Mouse (Mus musculus): Measurements from ENCODE around the gene Fam171a2. TPM values are rescaled to one million over a fixed set of nuclear protein-coding genes. Genes with fewer than 3 reads are reported as not detected.
A peak's percentile ranks its signal among the peaks of the same experiment; 100 is the strongest.

The Fam171a2 gene
- polyA plus RNA-seq, 1 experiment from 2014 or later, result 0.86 TPM

DNA sequence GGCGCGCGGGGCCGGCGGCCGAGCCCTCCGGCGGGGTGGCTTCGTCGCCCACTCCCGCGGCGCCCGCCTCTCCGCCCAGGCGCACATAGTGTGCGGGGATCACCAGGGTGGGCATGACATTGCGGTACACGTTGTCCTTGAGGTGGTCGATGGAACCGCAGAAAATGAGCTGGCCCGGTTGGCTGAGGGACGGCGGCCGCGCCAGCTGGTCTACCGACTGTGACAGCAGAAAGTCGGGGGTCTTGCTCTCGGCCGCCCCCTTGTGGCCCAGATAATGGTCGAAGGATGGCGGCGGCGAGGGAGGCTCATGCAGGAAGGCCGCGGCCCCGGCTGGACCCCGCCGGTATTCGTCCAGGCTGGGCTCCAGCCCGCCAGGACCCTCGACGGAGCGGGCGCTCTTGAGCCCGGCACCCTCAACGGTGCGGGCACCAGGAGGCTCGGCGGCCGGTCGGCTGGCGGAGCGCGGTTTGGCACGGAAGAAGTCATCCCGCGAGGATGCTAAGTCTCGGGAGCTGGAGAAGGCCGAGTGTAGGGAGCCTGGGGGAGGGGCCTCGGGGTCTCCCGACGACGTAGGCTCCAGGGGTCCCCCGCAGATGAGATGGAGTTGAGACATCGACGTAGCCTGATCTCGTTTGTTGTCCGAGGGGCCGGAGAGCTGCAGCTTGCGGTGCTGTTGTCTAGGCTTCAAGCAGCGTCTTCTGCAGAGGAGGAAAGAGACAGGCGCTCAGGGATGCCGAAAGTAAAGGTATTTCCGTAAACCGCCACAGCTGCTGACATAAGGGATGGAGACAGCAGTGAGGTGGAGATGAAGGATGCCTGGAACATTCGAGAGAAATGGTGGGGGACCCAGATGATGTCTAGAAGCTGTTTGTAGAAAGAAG, 9.0 kb downstream of the Fam171a2 start:
- Histone ChIP-seq H3K9me3 (ENCODE audit: control insufficient read depth, low read length) (no peaks in the 10 kb centered on the region), H3K27me3 (replicated peaks; ENCODE audit: control insufficient read depth, insufficient read depth, low read length) (no peaks in the 10 kb centered on the region), H3K4me1 (ENCODE audit: control insufficient read depth, insufficient read depth, low read length) (peaks cover 17% of the 10 kb centered on the region), H3K4me3 (ENCODE audit: low read length) (peak overlapping the region; percentile 56), H3K4me2 (ENCODE audit: low read depth, low read length) (peak overlapping the region; percentile 100), H3K9ac (ENCODE audit: low read depth, low read length) (peak overlapping the region; percentile 66), H3K36me3 (ENCODE audit: control insufficient read depth, insufficient read depth, low read length) (peaks cover 18% of the 10 kb centered on the region), H3K27ac (ENCODE audit: low read length) (no peak overlapping the region)
- 17% methylated on average over 77 of the region's 77 CpGs for WGBS
- peak; percentile 41 for ATAC-seq

DNA sequence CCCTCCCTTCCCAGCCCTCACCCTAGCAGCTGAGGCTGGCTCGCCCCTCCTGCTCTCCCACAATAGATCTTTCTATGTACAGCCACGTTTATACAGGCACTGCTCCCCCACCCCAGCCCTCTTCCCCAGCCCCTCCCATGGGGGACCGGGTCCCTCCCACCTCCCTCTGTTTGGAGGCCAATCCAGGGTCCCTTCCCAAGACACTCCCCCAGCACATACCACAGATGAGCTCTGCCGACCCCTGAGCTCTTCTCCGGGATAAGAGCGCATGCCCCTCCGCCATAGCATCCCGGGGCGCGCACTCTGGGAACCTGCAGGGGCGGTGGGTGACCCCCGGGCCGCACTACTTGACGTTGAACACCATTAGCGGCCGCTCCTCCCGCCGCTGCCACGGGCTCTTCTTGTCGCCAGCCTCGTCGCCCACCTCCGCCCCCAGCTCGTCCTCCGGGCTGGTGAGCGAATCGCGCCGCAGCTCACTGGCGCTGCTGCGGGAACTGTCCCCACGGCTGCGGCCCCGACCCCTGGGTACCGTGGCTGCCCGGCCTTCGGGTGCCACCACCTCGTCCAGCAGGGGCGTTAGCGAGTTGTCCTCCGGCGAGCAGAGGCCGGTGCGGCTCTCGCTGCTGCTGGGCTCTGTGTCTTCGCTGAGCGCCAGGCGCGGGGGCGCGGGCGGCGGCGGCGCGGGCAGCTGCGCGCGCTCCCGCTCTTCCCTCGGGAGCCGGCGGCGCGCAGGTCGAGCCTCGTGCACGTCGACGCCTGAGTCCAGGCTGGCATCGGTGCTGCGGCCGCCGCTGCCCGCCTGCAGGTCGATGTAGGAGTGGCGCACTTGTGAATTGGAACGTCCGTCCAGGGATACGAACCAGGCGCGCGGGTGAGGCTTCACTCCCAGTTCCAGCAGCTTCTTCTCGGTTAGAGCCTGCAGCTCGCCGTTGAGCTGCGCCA, 10.1 kb downstream of the Fam171a2 start:
- peaks cover 16% of the 10 kb centered on the region for H3K36me3 ChIP-seq (ENCODE audit: control insufficient read depth, insufficient read depth, low read length)
- peak overlapping the region; percentile 56 for H3K4me3 ChIP-seq (ENCODE audit: low read length)
- peak overlapping the region; percentile 100 for H3K4me2 ChIP-seq (ENCODE audit: low read depth, low read length)
- H3K4me1 ChIP-seq (ENCODE audit: control insufficient read depth, insufficient read depth, low read length), result peaks cover 17% of the 10 kb centered on the region
- H3K27me3 ChIP-seq (replicated peaks; ENCODE audit: control insufficient read depth, insufficient read depth, low read length), result no peaks in the 10 kb centered on the region
- WGBS, result 8% methylated on average over 87 of the region's 87 CpGs
- peak overlapping the region; percentile 28; the same call in 1 of the 2 replicates for H3K27ac ChIP-seq (ENCODE audit: low read length)
- ATAC-seq, result peak; percentile 47
- peak overlapping the region; percentile 66 for H3K9ac ChIP-seq (ENCODE audit: low read depth, low read length)
- no peaks in the 10 kb centered on the region for H3K9me3 ChIP-seq (ENCODE audit: control insufficient read depth, low read length)

DNA sequence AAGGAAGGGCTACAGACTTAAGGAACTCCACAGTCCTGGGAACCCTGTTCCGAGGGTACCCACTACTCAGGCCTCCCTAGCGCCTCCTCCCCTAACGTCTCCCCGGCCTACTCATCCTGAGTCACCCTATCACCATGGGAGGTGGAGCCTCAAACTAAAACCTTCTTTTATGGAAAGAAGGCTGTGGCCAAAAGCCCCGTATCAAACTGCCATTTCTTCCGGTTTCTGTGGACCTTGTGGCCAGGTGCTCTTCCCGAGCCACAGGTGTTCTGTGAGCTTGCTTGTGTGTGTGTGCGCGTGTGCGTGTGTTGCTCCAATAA, 11.1 kb downstream of the Fam171a2 start:
- peaks cover 25% of the 10 kb centered on the region for H3K4me1 ChIP-seq (ENCODE audit: control insufficient read depth, insufficient read depth, low read length)
- WGBS, result 79% methylated on average over 10 of the region's 10 CpGs
- no peaks in the 10 kb centered on the region for H3K27me3 ChIP-seq (replicated peaks; ENCODE audit: control insufficient read depth, insufficient read depth, low read length)
- no peak overlapping the region for H3K27ac ChIP-seq (ENCODE audit: low read length)
- no peak overlapping the region for H3K4me2 ChIP-seq (ENCODE audit: low read depth, low read length)
- no peak for ATAC-seq
- H3K4me3 ChIP-seq (ENCODE audit: low read length), result no peak overlapping the region
- peaks cover 13% of the 10 kb centered on the region for H3K36me3 ChIP-seq (ENCODE audit: control insufficient read depth, insufficient read depth, low read length)
- H3K9me3 ChIP-seq (ENCODE audit: control insufficient read depth, low read length), result no peaks in the 10 kb centered on the region
- no peak overlapping the region for H3K9ac ChIP-seq (ENCODE audit: low read depth, low read length)

DNA sequence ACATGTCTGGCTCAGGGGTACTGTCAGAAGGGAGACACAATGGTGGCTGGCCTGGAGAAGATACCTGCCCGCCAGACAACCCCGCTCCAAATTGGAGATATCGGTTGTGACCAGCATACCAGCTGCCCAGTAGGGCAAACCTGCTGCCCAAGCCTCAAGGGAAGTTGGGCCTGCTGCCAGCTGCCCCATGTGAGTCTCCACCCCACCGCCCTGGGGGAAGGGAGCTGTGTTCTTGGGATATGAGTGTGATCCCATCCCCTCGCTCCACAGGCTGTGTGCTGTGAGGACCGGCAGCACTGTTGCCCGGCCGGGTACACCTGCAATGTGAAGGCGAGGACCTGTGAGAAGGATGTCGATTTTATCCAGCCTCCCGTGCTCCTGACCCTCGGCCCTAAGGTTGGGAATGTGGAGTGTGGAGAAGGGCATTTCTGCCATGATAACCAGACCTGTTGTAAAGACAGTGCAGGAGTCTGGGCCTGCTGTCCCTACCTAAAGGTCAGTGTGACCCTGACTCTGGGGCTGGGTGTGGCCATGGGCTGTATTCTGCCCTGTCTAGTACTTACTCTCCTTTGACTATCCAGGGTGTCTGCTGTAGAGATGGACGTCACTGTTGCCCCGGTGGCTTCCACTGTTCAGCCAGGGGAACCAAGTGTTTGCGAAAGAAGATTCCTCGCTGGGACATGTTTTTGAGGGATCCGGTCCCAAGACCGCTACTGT, 11.6 kb downstream of the Fam171a2 start:
- no peak for ATAC-seq
- Histone ChIP-seq H3K9me3 (ENCODE audit: control insufficient read depth, low read length) (no peaks in the 10 kb centered on the region), H3K4me1 (ENCODE audit: control insufficient read depth, insufficient read depth, low read length) (peaks cover 29% of the 10 kb centered on the region), H3K9ac (ENCODE audit: low read depth, low read length) (no peak overlapping the region), H3K36me3 (ENCODE audit: control insufficient read depth, insufficient read depth, low read length) (peaks cover 13% of the 10 kb centered on the region), H3K4me3 (ENCODE audit: low read length) (no peak overlapping the region), H3K27ac (ENCODE audit: low read length) (no peak overlapping the region), H3K27me3 (replicated peaks; ENCODE audit: control insufficient read depth, insufficient read depth, low read length) (no peaks in the 10 kb centered on the region), H3K4me2 (ENCODE audit: low read depth, low read length) (no peak overlapping the region)
- WGBS, result 91% methylated on average over 18 of the region's 18 CpGs

DNA sequence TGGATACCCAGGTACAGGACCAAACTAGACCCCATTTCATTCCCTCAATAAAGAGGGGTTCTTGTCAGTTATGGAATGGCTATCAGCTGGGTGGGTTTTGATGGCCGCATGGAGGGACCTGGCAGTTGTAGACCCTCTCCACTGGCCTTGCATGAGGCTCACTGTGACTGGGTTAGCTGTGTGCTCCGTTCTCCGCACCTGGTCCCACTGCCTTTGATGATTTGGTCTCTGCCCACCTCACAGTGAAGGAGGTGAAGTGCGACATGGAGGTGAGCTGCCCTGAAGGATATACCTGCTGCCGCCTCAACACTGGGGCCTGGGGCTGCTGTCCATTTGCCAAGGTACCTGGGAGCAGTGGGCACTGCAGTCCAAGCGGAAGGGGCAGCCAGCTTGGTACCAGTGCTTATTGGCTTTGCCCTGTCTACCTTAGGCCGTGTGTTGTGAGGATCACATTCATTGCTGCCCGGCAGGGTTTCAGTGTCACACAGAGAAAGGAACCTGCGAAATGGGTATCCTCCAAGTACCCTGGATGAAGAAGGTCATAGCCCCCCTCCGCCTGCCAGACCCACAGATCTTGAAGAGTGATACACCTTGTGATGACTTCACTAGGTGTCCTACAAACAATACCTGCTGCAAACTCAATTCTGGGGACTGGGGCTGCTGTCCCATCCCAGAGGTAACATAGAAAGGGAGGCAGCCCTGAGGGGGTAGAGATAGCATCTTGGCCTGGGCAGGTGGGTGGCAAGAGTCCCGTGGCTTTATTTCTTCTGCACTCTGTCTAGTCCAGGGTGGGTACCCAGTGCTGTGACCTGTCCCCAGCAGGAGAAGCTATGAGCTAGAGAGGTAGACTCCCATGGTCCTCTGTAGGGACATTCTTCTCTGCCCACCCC, 12.4 kb downstream of the Fam171a2 start:
- peaks cover 13% of the 10 kb centered on the region for H3K36me3 ChIP-seq (ENCODE audit: control insufficient read depth, insufficient read depth, low read length)
- no peaks in the 10 kb centered on the region for H3K27me3 ChIP-seq (replicated peaks; ENCODE audit: control insufficient read depth, insufficient read depth, low read length)
- no peak overlapping the region for H3K9ac ChIP-seq (ENCODE audit: low read depth, low read length)
- no peak for ATAC-seq
- no peak overlapping the region for H3K4me3 ChIP-seq (ENCODE audit: low read length)
- H3K4me2 ChIP-seq (ENCODE audit: low read depth, low read length), result no peak overlapping the region
- peaks cover 29% of the 10 kb centered on the region for H3K4me1 ChIP-seq (ENCODE audit: control insufficient read depth, insufficient read depth, low read length)
- H3K27ac ChIP-seq (ENCODE audit: low read length), result no peak overlapping the region
- no peaks in the 10 kb centered on the region for H3K9me3 ChIP-seq (ENCODE audit: control insufficient read depth, low read length)
- WGBS, result 89% methylated on average over 11 of the region's 11 CpGs

DNA sequence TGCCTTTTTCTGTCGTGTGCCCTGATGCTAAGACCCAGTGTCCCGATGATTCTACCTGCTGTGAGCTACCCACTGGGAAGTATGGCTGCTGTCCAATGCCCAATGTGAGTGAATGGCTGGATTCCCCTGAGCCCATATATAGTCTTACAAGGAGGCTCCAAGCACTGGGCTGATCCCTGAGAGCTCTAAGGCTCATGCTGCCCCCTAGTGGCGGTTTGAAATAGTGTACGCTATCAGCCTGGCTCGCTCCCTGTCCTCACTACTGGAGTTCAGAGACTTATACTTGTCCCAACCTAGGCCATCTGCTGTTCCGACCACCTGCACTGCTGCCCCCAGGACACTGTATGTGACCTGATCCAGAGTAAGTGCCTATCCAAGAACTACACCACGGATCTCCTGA, 13.1 kb downstream of the Fam171a2 start:
- Histone ChIP-seq H3K4me1 (ENCODE audit: control insufficient read depth, insufficient read depth, low read length) (peaks cover 34% of the 10 kb centered on the region), H3K27me3 (replicated peaks; ENCODE audit: control insufficient read depth, insufficient read depth, low read length) (no peaks in the 10 kb centered on the region), H3K4me2 (ENCODE audit: low read depth, low read length) (no peak overlapping the region), H3K9ac (ENCODE audit: low read depth, low read length) (no peak overlapping the region), H3K4me3 (ENCODE audit: low read length) (no peak overlapping the region), H3K9me3 (ENCODE audit: control insufficient read depth, low read length) (no peaks in the 10 kb centered on the region), H3K27ac (ENCODE audit: low read length) (no peak overlapping the region), H3K36me3 (ENCODE audit: control insufficient read depth, insufficient read depth, low read length) (peaks cover 13% of the 10 kb centered on the region)
- WGBS, result 11% methylated on average over 7 of the region's 7 CpGs
- peak; percentile 36; the same call in 1 of the 2 replicates for ATAC-seq

DNA sequence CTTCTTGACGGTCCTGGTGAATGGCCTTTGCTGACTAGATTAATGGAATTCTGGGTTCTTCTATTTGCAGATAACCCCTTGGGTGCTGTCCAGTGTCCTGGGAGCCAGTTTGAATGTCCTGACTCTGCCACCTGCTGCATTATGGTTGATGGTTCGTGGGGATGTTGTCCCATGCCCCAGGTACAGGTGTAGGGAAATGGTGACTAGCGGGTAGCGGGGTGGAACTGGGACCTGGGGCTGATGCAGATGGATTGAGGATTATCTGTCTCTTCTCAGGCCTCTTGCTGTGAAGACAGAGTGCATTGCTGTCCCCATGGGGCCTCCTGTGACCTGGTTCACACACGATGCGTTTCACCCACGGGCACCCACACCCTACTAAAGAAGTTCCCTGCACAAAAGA, 13.6 kb downstream of the Fam171a2 start:
- H3K9me3 ChIP-seq (ENCODE audit: control insufficient read depth, low read length), result no peaks in the 10 kb centered on the region
- H3K27ac ChIP-seq (ENCODE audit: low read length), result no peak overlapping the region
- ATAC-seq, result no peak
- no peak overlapping the region for H3K9ac ChIP-seq (ENCODE audit: low read depth, low read length)
- no peak overlapping the region for H3K4me3 ChIP-seq (ENCODE audit: low read length)
- peaks cover 36% of the 10 kb centered on the region for H3K4me1 ChIP-seq (ENCODE audit: control insufficient read depth, insufficient read depth, low read length)
- H3K4me2 ChIP-seq (ENCODE audit: low read depth, low read length), result no peak overlapping the region
- H3K36me3 ChIP-seq (ENCODE audit: control insufficient read depth, insufficient read depth, low read length), result peaks cover 13% of the 10 kb centered on the region
- H3K27me3 ChIP-seq (replicated peaks; ENCODE audit: control insufficient read depth, insufficient read depth, low read length), result no peaks in the 10 kb centered on the region
- 93% methylated on average over 7 of the region's 7 CpGs for WGBS

DNA sequence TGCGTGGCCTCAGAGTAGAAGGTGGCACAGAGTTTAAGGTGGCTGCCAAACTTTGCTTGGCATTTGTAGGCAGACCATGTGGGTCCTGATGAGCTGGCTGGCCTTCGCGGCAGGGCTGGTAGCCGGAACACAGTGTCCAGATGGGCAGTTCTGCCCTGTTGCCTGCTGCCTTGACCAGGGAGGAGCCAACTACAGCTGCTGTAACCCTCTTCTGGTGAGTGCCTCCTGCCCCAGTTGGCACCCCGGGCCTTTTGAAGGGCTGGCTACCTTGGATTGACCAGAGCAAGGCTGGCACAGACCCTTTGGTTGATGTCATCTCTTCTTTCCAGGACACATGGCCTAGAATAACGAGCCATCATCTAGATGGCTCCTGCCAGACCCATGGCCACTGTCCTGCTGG, 14.6 kb downstream of the Fam171a2 start:
- 93% methylated on average over 6 of the region's 6 CpGs for WGBS
- Histone ChIP-seq H3K27me3 (replicated peaks; ENCODE audit: control insufficient read depth, insufficient read depth, low read length) (no peaks in the 10 kb centered on the region), H3K4me1 (ENCODE audit: control insufficient read depth, insufficient read depth, low read length) (peaks cover 29% of the 10 kb centered on the region), H3K9ac (ENCODE audit: low read depth, low read length) (peak overlapping the region; percentile 16; the same call in 1 of the 2 replicates), H3K9me3 (ENCODE audit: control insufficient read depth, low read length) (no peaks in the 10 kb centered on the region), H3K36me3 (ENCODE audit: control insufficient read depth, insufficient read depth, low read length) (peaks cover 13% of the 10 kb centered on the region), H3K4me2 (ENCODE audit: low read depth, low read length) (0 out of 2 replicates have a peak overlapping the region, but pooled peaks have one; percentile 9), H3K27ac (ENCODE audit: low read length) (no peak overlapping the region), H3K4me3 (ENCODE audit: low read length) (no peak overlapping the region)
- no peak for ATAC-seq
